Mouse (Mus musculus): ENCODE data around the gene Psme1. TPM values are rescaled to one million over a fixed set of nuclear protein-coding genes. Genes with fewer than 3 reads are reported as not detected.

Gene Psme1
- total RNA-seq, 1 experiment from 2014 or later, result 383 TPM

- DNase-seq, result no peak
Measured at GRCm38 (mm10) chr14:55603271-55603632, 25.3 kb downstream of the Psme1 start, which contains the start of gene Irf9. Gene Irf9 (plus strand): TSS chr14:55603571.

- DNase-seq, result peak; percentile 86
Measured at GRCm38 (mm10) chr14:55603633-55604576, 26.0 kb downstream of the Psme1 start.

DNA sequence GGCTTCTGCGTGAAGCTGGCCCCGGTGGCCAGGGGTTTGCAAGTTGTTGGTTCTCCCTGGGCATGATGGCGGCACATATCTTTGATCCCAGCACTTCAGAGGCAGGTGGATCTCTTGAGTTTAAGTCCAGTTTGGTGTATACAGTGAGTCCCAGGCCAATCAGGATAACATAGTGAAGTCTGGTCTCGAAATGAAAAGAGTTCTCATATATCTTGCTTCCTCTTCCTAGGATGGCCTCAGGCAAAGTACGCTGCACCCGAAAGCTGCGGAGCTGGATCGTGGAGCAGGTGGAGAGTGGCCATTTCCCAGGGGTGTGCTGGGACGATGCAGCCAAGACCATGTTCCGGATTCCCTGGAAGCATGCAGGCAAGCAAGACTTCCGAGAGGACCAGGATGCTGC, 26.9 kb downstream of the Psme1 start:
- no peak for DNase-seq

DNA sequence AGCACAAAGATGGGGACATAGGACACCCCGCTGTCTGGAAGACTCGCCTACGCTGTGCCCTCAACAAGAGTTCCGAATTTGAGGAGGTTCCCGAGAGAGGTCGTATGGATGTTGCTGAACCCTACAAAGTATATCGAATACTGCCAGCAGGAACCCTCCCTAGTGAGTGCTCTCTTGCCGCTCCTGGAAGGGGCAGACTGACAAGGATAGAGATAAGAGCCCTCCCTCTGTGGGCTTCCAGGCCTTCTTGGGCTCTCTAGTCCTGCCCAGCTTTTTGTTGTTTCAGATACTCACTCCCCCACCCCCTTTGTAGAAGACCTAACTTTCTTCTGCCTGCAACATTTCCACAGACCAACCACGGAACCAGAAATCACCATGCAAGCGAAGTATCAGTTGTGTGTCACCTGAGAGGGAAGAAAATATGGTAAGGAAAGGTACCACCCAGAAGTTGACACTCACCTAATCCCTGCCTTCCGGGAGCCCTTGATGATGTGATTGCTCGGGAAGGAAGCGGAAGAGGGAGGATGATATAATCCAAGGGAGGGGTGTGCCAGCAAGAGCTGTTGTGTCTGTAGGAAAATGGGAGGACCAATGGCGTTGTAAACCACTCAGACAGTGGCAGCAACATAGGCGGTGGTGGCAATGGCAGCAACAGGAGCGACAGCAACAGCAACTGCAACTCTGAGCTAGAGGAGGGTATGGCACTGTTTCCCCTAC, 28.0 kb downstream of the Psme1 start:
- no peak for DNase-seq

GRCm38 (mm10) chr14:55608339-55608738, 30.4 kb downstream of the Psme1 start:
- DNase-seq, result no peak

DNA sequence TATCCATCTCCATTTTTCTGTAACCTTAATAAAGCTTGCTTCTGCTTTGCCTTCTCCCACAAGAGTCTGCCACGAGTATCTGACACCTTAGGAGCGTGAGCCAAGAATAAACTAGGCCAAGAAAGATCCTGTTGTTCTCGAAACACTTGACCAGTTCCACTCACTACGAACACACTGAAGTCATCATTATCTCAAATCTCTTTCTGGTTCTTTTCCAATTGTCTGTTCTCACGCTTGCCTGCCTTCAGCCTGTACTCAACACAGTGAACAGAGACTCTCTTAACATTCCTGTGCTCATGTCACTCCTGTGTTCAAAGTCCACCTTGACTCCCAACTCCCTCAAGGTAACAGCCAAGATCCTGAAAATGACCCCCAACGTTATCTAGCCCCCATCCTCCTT, 35.4 kb downstream of the Psme1 start:
- DNase-seq, result no peak

- DNase-seq, result no peak
Measured at GRCm38 (mm10) chr14:55614565-55615178, 36.7 kb downstream of the Psme1 start.

GRCm38 (mm10) chr14:55615876-55616275, 38.0 kb downstream of the Psme1 start:
- no peak for DNase-seq

DNA sequence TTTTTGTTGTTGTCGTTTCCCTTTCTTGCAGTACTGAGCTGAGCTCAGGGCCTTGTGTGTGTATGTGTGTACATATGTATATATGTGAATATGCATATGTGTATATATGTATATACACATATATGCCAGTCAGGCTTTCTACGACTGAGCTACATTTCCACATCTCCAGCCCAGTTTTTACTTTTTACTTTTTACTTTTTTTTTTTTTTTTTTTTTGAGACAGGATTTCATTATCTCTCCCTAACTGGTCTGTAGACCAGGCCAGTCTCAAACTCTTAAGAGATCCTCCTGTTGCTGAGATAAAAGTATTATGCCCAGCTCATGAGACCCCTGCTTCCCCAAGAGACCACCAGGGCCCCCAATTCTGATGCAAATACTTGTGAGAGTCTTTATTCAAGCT, 38.9 kb downstream of the Psme1 start:
- no peak for DNase-seq

DNA sequence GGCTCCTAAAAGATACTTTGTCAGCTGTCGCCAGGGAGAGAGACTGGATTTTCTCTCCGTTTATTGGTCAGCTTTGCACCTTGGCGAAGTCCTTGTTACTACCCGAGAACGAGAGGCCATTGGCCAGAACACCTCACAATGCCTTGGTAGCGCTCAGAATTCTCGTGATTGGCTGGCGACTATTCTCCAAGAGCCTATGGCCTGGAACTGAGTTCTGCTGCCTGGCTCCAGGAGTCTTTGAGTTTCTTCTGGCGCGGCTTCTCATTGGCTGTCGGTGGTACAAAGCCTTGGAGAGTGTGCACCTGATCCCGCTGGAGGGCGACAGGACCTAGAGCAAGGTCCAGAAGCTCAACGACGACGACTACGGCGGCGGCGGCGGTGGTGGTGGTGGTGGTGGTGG, 39.9 kb downstream of the Psme1 start, which contains the start of gene Rec8:
Rec8 (plus strand) TSS at position 216 of the 400 bp plus-strand sequence.
- peak; percentile 39 for DNase-seq

GRCm38 (mm10) chr14:55618486-55619195, 40.7 kb downstream of the Psme1 start:
- no peak for DNase-seq

DNA sequence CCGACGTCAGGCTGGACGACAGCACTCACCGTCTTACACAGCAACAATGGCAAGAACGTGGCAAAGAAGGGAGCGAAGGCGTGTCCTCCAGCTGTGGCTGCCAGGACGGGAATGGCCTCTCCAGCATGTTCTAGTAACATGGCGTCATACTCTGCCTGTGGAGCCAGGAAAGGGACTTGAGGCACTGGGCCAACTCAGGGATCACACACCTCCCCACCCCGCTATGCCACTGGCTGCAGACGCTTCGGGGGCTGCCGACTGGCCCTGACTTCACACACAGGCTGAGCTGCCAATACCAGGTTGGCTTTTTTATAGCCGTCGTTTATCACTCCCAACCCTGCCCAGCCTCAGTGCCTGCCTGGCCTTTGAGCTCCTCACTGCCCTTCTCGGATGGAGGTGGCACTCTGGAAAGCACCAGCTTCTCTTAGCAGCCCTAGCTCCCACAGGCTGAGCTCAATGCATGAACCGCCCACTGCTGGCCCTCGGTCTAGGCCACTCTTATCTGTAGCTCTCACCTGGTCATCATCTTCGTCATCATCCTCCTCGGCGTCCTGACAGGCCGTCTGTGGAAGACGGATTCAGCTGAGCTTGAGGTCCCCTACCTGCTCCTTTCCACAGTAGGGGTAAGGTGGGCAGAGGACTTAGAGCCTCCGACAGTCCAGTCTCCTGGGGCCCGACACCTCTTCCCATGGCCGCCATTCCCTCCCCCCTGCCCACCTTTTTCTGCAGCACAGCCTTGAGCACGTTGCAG, 50.3 kb downstream of the Psme1 start:
- no peak for DNase-seq

DNA sequence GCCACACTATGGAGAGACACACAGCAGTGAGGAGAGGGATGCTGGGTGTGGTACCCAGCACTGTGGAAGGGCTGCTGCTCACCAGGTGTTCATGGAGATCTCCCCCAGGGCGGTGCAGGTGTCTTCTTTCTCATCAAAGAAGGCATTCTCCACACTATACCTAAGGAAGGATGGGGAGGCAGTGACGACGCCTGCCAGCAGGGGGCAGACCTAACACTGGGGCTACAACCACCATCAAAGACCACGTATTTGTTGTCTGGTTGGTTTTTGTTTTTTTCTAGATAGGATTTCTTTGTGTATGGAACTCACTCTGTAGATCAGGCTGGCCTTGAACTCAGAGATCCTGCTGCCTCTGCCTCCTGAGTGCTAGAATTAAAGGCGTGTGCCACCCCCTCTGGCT, 51.4 kb downstream of the Psme1 start:
- peak; percentile 65 for DNase-seq

Other genes starting within 250 kb of the Psme1 start
- 83.7 and 89.8 TPM in 2 replicates for gene Dhrs4, start 99.4 kb upstream of the Psme1 start, total RNA-seq (2021)
- gene Carmil3, start 87.5 kb upstream of the Psme1 start, total RNA-seq (2021), result 7.3 and 9.6 TPM in 2 replicates
- gene Cpne6, start 67.7 kb upstream of the Psme1 start, total RNA-seq (2021), result 0.12 TPM in 1 of 2 replicates, not detected in the other
- not detected in 2 replicates for gene Nrl, start 53.1 kb upstream of the Psme1 start, total RNA-seq (2021)
- gene Pck2, start 37.9 kb upstream of the Psme1 start, total RNA-seq (2021), result 33.9 and 46.2 TPM in 2 replicates
- 131 and 160 TPM in 2 replicates for gene Dcaf11, start 18.1 kb upstream of the Psme1 start, total RNA-seq (2021)
- 2.6 TPM in 1 of 2 replicates, not detected in the other for gene A730061H03Rik, start 17.7 kb upstream of the Psme1 start, total RNA-seq (2021)
- 1.7 and 2.6 TPM in 2 replicates for gene Fitm1, start 2.5 kb upstream of the Psme1 start, total RNA-seq (2021)
- gene Emc9, start 7.2 kb downstream of the Psme1 start, total RNA-seq (2021), result 34.5 and 61.6 TPM in 2 replicates
- gene Psme2, start 13.0 kb downstream of the Psme1 start, total RNA-seq (2021), result 357 and 368 TPM in 2 replicates
- gene Rnf31, start 13.6 kb downstream of the Psme1 start, total RNA-seq (2021), result 37.4 and 49.3 TPM in 2 replicates
- gene Irf9, start 25.4 kb downstream of the Psme1 start, total RNA-seq (2021), result 24.2 and 24.8 TPM in 2 replicates
- gene Rec8, start 39.9 kb downstream of the Psme1 start, total RNA-seq (2021), result 13.6 TPM in 2 replicates
- 100 and 141 TPM in 2 replicates for gene Ipo4, start 57.8 kb downstream of the Psme1 start, total RNA-seq (2021)
- 2.4 and 2.5 TPM in 2 replicates for gene Gm49378, start 59.8 kb downstream of the Psme1 start, total RNA-seq (2021)
- 81.1 and 98.6 TPM in 2 replicates for gene Tm9sf1, start 65.7 kb downstream of the Psme1 start, total RNA-seq (2021)
- 2.6 and 2.9 TPM in 2 replicates for gene Tssk4, start 72.1 kb downstream of the Psme1 start, total RNA-seq (2021)
- 73.5 and 88.6 TPM in 2 replicates for gene Mdp1, start 82.4 kb downstream of the Psme1 start, total RNA-seq (2021)
- gene Gmpr2, start 93.8 kb downstream of the Psme1 start, total RNA-seq (2021), result 28.0 and 32.2 TPM in 2 replicates
- 347 and 352 TPM in 2 replicates for gene Nedd8, start 94.0 kb downstream of the Psme1 start, total RNA-seq (2021)
- gene Tinf2, start 103.7 kb downstream of the Psme1 start, total RNA-seq (2021), result 30.0 and 36.4 TPM in 2 replicates
- gene Tgm1, start 135.8 kb downstream of the Psme1 start, total RNA-seq (2021), result not detected in 2 replicates
- 23.7 and 28.1 TPM in 2 replicates for gene Rabggta, start 144.1 kb downstream of the Psme1 start, total RNA-seq (2021)
- 75.8 and 77.4 TPM in 2 replicates for gene Dhrs1, start 167.6 kb downstream of the Psme1 start, total RNA-seq (2021)
- gene Nop9, start 167.6 kb downstream of the Psme1 start, total RNA-seq (2021), result 20.9 and 24.4 TPM in 2 replicates
- 0.79 and 2.9 TPM in 2 replicates for gene Cideb, start 180.3 kb downstream of the Psme1 start, total RNA-seq (2021)
- gene Ltb4r2, start 183.3 kb downstream of the Psme1 start, total RNA-seq (2021), result 0.12 TPM in 1 of 2 replicates, not detected in the other
- gene Ltb4r1, start 187.8 kb downstream of the Psme1 start, total RNA-seq (2021), result not detected in 2 replicates
- gene Adcy4, start 206.0 kb downstream of the Psme1 start, total RNA-seq (2021), result 8.0 and 10.2 TPM in 2 replicates
- gene Ripk3, start 210.7 kb downstream of the Psme1 start, total RNA-seq (2021), result 2.9 and 3.6 TPM in 2 replicates
- 19.9 and 30.5 TPM in 2 replicates for gene Nfatc4, start 245.0 kb downstream of the Psme1 start, total RNA-seq (2021)